Comparison of ENCODE assay signal across 1 mouse cellular context in the genomic region with DNA sequence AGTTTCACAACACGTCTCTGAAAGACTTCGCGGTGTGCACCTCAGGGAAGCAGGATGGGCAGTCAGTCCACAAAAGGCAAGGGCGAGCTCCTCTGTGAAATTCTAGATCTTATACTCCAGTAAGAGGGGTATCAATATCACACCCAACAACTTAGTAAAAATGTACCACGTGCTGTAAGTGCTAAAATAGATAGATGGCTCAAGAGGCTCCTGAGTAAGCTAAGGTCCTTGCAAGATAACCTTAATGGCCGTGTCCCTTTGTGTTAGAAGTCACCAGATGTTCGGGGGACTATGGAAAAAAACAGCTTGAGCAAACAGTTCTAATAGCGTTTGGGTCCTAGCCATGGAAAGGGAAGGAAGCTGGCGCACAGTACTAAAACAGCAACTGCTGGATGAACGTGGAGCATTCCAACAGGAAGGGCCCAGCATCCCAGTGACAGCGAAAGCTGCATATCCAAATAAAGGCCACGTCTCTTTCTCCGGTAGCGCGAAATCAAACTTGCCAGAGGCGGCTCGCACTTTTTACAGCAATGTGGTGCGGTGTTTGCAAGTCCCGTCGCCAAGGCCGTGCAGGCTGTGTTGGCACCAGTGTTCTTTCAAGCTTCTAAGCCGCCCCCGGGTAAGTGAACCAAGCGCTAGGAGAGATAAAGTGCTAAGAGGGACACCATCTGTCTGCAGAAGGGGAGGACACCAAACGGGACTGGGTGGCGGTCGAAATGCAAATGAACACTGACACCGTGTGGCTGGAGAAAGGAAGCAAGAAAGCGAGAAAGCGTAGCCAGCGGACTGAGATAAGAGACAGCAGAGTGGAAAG.
TF ChIP-seq lines count a peak whose summit lies in the region.

No protein-coding gene starts in this region.

TF ChIP-seq in C2C12, 6 proteins besides CTCF, POLR2A, EP300 and RAD21:
- TF ChIP-seq MYOG (IDR thresholded peaks at IDR 0.05; ENCODE audit: control insufficient read depth, extremely low read depth, insufficient read length) (no peak), FOSL1 (IDR thresholded peaks at IDR 0.05; ENCODE audit: insufficient read depth, low read length, poor library complexity, severe bottlenecking) (no peak), USF1 (IDR thresholded peaks at IDR 0.05; ENCODE audit: low read depth) (peak; percentile 57), MAX (IDR thresholded peaks at IDR 0.05) (no peak)
